Mouse (Mus musculus) hindbrain, embryonic 11.5 days (tissue): ENCODE measurements around the gene Dhx32. TPM values are rescaled to one million over a fixed set of nuclear protein-coding genes. Genes with fewer than 3 reads are reported as not detected.
"Not testable (repeated sequence)": the region's sequence is repeated elsewhere in the genome, so short reads cannot be mapped to it uniquely, and the experiment has no call there.

Experiments used
- ATAC-seq: fragments of 200-750 bp; cut with Nextera tagmentation; 2 replicates; pipeline ENCODE4 v1.8.0; 2017; ENCODE audit warnings: mild to moderate bottlenecking, moderate TSS enrichment, moderate library complexity; ENCODE audit not compliant: low FRiP score
- DNase-seq: peaks from one replicate; pipeline ENCODE4 v3.0.0-alpha.2; 2015; ENCODE audit warnings: low spot score
- H3K27ac ChIP-seq: fragments of 300-500 bp; sonication (generic); 2 replicates; pipeline ENCODE4 v1.5.1; 2014; ENCODE audit warnings: mild to moderate bottlenecking, low read depth, low read length
- H3K27me3 ChIP-seq: fragments of 300-500 bp; sonication (generic); 2 replicates; pipeline ENCODE4 v1.6.1; 2014; ENCODE audit warnings: mild to moderate bottlenecking, low read length, moderate library complexity, mixed read lengths; ENCODE audit not compliant: control insufficient read depth, insufficient read depth
- H3K36me3 ChIP-seq: fragments of 300-500 bp; sonication (generic); 2 replicates; pipeline ENCODE4 v1.6.1; 2014; ENCODE audit warnings: mild to moderate bottlenecking, low read length, moderate library complexity, mixed read lengths; ENCODE audit not compliant: control insufficient read depth, insufficient read depth
- H3K4me1 ChIP-seq: fragments of 300-500 bp; sonication (generic); replicated peaks from 2 replicates; pipeline ENCODE4 v1.6.1; 2014; ENCODE audit warnings: low read length, mixed read lengths; ENCODE audit not compliant: control insufficient read depth, insufficient read depth
- H3K4me2 ChIP-seq: fragments of 300-500 bp; sonication (generic); replicated peaks from 2 replicates; pipeline ENCODE4 v1.6.1; 2014; ENCODE audit warnings: mild to moderate bottlenecking, low read depth, low read length
- H3K4me3 ChIP-seq: fragments of 300-500 bp; sonication (generic); 2 replicates; pipeline ENCODE4 v1.5.1; 2014; ENCODE audit warnings: low read depth, low read length
- H3K9ac ChIP-seq: fragments of 300-500 bp; sonication (generic); 2 replicates; pipeline ENCODE4 v1.6.1; 2014; ENCODE audit warnings: low read depth, low read length
- H3K9me3 ChIP-seq: fragments of 300-500 bp; sonication (generic); 2 replicates; pipeline ENCODE4 v1.6.1; 2016; ENCODE audit warnings: low read length; ENCODE audit not compliant: control insufficient read depth
- WGBS: fragments of 180-500 bp; shearing (Covaris S2); extraction: QIAGEN DNeasy Blood & Tissue Kit; methylation state at CpG from one replicate; pipeline ENCODE4 v1.1.7; 2014; 5-methylcytosine and 5-hydroxymethylcytosine counted together
- polyA plus RNA-seq: library from polyadenylated mRNA; unstranded; fragments of >200 nt; fragmentation: Nextera tagmentation; extraction: Ambion mirVana; gene quantifications from 2 replicates; pipeline ENCODE4 v1.2.1, GENCODE M21; 2014

The Dhx32 gene
- polyA plus RNA-seq, 1 experiment from 2014 or later: 43.7 TPM

GRCm38 (mm10) chr7:133699885-133700284 lies 82.6 kb downstream of the Dhx32 start:
- H3K9ac ChIP-seq: no peak overlapping the region
- H3K27me3 ChIP-seq: no peaks in the 10 kb centered on the region
- DNase-seq: no peak
- no peaks in the 10 kb centered on the region for H3K4me1 ChIP-seq
- 0 out of 2 replicates have a peak overlapping the region, but pooled peaks have one; percentile 4 for H3K4me3 ChIP-seq
- no peaks in the 10 kb centered on the region for H3K9me3 ChIP-seq
- H3K4me2 ChIP-seq: no peak overlapping the region
- no peak for ATAC-seq
- 84% methylated on average over 4 of the region's 4 CpGs for WGBS
- no peaks in the 10 kb centered on the region for H3K36me3 ChIP-seq
- no peak overlapping the region for H3K27ac ChIP-seq

GRCm38 (mm10) chr7:133698021-133698709 lies 84.4 kb downstream of the Dhx32 start:
- DNase-seq (no peak), ATAC-seq (no peak)
- no peaks in the 10 kb centered on the region for H3K4me1 ChIP-seq
- H3K9ac ChIP-seq: no peak overlapping the region
- H3K9me3 ChIP-seq: no peaks in the 10 kb centered on the region
- no peak overlapping the region for H3K4me2 ChIP-seq
- H3K27me3 ChIP-seq: no peaks in the 10 kb centered on the region
- whole genome bisulfite sequencing: 91% methylated on average over 12 of the region's 12 CpGs
- no peaks in the 10 kb centered on the region for H3K36me3 ChIP-seq
- H3K4me3 ChIP-seq: no peak overlapping the region
- H3K27ac ChIP-seq: no peak overlapping the region

- H3K27me3 ChIP-seq, ATAC-seq, H3K9me3 ChIP-seq, H3K4me2 ChIP-seq, H3K4me3 ChIP-seq, H3K9ac ChIP-seq, DNase-seq, H3K4me1 ChIP-seq, H3K27ac ChIP-seq: not testable (repeated sequence)
- H3K36me3 ChIP-seq: peaks cover 10% of the 10 kb centered on the region; the same call in 1 of the 2 replicates
These were observed 96.9 kb downstream of the Dhx32 start for GRCm38 (mm10) chr7:133685644-133686043.

GRCm38 (mm10) chr7:133684701-133685100 lies 97.8 kb downstream of the Dhx32 start:
- Histone ChIP-seq H3K9ac (no peak overlapping the region), H3K4me2 (no peak overlapping the region), H3K36me3 (peaks cover 6% of the 10 kb centered on the region; the same call in 1 of the 2 replicates), H3K4me1 (no peaks in the 10 kb centered on the region), H3K4me3 (no peak overlapping the region), H3K9me3 (no peaks in the 10 kb centered on the region), H3K27me3 (no peaks in the 10 kb centered on the region), H3K27ac (no peak overlapping the region)
- WGBS: 96% methylated on average over 6 of the region's 6 CpGs
- DNase-seq: no peak
- ATAC-seq: no peak

DNA sequence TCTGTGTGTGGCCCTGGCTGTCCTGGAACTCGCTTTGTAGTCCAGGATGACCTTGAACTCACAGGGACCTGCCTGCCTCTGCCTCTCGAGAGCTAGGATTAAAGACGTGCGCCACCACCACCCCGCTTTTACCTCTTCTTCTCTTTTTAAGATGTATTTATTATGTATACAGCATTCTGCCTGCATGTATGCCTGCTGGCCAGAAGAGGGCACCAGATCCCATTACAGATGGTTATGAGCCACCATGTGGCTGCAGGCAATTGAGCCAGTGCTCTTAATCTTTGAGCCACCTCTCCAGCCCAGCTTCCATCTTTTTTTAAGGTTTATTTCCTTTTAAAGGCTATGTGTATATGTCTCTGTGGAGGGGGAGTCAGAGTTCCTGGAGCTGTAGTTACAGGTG lies 98.4 kb downstream of the Dhx32 start:
- Histone ChIP-seq H3K27me3 (no peaks in the 10 kb centered on the region), H3K9ac (no peak overlapping the region), H3K9me3 (no peaks in the 10 kb centered on the region), H3K36me3 (peaks cover 6% of the 10 kb centered on the region; the same call in 1 of the 2 replicates), H3K4me2 (no peak overlapping the region), H3K27ac (no peak overlapping the region), H3K4me1 (no peaks in the 10 kb centered on the region), H3K4me3 (no peak overlapping the region)
- 80% methylated on average over 5 of the region's 5 CpGs for WGBS
- peak; percentile 10 for DNase-seq
- ATAC-seq: no peak

DNA sequence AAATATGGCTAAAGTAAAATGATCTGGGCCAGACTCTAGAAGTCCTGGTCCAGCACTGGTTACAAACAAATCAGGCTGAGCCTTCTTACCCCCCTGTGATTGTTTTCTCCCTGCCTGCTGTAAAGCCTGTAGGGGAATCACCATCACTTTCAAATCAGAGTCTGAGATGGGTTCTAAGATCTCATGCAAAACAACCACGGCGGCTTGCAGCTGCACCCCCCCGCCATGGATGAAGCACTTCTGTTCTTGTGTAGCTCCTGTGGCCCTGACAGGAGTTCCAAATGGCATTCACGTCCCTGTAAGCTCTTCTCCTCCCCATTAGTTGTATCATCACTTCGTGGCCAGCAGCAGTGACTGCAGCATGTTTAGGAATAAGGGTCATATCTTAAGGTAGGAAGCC lies 98.9 kb downstream of the Dhx32 start:
- H3K9ac ChIP-seq: no peak overlapping the region
- H3K36me3 ChIP-seq: peaks cover 5% of the 10 kb centered on the region; the same call in 1 of the 2 replicates
- H3K4me2 ChIP-seq: no peak overlapping the region
- ATAC-seq (no peak), DNase-seq (no peak)
- WGBS: 74% methylated on average over 5 of the region's 5 CpGs
- no peaks in the 10 kb centered on the region for H3K9me3 ChIP-seq
- no peaks in the 10 kb centered on the region for H3K4me1 ChIP-seq
- H3K4me3 ChIP-seq: no peak overlapping the region
- H3K27ac ChIP-seq: no peak overlapping the region
- no peaks in the 10 kb centered on the region for H3K27me3 ChIP-seq

GRCm38 (mm10) chr7:133679961-133680360 lies 102.6 kb downstream of the Dhx32 start, which contains the start of gene Mmp21:
TSS of gene Mmp21 (minus strand) at chr7:133680061.
- no peaks in the 10 kb centered on the region for H3K36me3 ChIP-seq
- H3K4me3 ChIP-seq: no peak within 1 kb of the TSS
- no peak within 1 kb of the TSS for H3K4me2 ChIP-seq
- no peak within 1 kb of the TSS for H3K27ac ChIP-seq
- H3K9ac ChIP-seq: no peak within 1 kb of the TSS
- 80% methylated on average over 3 of the region's 3 CpGs for WGBS
- H3K4me1 ChIP-seq: no peaks in the 10 kb centered on the region
- DNase-seq (no peak), ATAC-seq (no peak)
- no peaks in the 10 kb centered on the region for H3K27me3 ChIP-seq
- no peaks in the 10 kb centered on the region for H3K9me3 ChIP-seq

DNA sequence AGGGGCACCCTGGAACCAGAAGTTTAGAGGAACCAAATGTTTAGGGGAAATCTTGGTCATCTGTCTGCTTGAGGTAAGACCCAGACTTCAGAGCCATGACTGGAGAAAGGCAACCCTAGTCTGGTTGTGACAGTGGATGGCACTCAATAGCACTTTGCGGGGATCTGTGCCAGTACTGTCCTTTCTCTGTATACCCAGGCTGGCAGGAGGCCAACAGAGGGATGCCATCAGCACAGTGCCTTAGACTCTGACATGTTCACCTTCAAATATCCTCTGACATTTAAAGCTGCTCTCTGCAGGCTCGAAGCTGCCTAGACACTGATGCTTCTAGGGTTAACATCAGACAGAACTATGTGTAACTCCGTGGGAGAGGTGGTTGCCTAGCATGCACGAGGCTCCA lies 103.1 kb downstream of the Dhx32 start:
- Histone ChIP-seq H3K9ac (no peak overlapping the region), H3K36me3 (no peaks in the 10 kb centered on the region), H3K9me3 (no peaks in the 10 kb centered on the region), H3K4me1 (no peaks in the 10 kb centered on the region), H3K27me3 (no peaks in the 10 kb centered on the region), H3K4me3 (no peak overlapping the region), H3K27ac (no peak overlapping the region), H3K4me2 (no peak overlapping the region)
- WGBS: 78% methylated on average over 4 of the region's 4 CpGs
- no peak for ATAC-seq
- DNase-seq: no peak

DNA sequence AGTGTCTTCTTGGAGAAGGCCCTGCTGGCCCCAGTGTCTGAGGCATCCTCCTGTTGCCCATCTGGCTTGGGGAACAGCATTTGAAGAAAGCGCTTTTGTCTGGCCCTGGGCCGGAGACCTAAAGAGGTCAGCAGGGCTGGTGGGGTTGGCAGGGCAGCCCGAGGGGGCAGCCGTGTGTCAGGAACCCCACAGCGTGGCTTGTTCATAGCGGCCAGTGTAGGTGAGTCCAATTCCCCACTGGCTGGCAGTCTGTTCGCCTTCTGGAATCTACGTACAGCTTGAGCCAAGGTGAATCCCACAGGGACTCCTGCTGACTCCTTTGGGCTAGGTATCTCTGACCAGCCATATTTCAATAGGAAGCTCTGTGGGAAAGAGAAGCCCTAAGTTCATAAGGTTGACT lies 103.8 kb downstream of the Dhx32 start:
- Histone ChIP-seq H3K9me3 (no peaks in the 10 kb centered on the region), H3K27ac (no peak overlapping the region), H3K9ac (no peak overlapping the region), H3K4me3 (no peak overlapping the region), H3K4me2 (no peak overlapping the region), H3K27me3 (no peaks in the 10 kb centered on the region), H3K36me3 (no peaks in the 10 kb centered on the region), H3K4me1 (no peaks in the 10 kb centered on the region)
- ATAC-seq: no peak
- 90% methylated on average over 8 of the region's 8 CpGs for WGBS
- no peak for DNase-seq
